Mouse (Mus musculus): ENCODE measurements around the gene Sytl3.

Sytl3 gene

GRCm38 (mm10) chr17:6755176-6755575 is 96.3 kb downstream of the Sytl3 start:
- DNase-seq (ENCODE audit: low spot score in 2 of 2), result no peak

GRCm38 (mm10) chr17:6755873-6756272 is 97.0 kb downstream of the Sytl3 start:
- peak in 1 of 2 experiments; percentile 35 for DNase-seq (ENCODE audit: low spot score in 2 of 2)

GRCm38 (mm10) chr17:6757902-6758301 is 99.0 kb downstream of the Sytl3 start:
- peak in 1 of 2 experiments; percentile 59 for DNase-seq (ENCODE audit: low spot score in 2 of 2)

GRCm38 (mm10) chr17:6758845-6759244 is 100.0 kb downstream of the Sytl3 start:
- no peak for DNase-seq (ENCODE audit: low spot score in 2 of 2)

- DNase-seq (ENCODE audit: low spot score in 2 of 2), result no peak
These were observed 100.9 kb downstream of the Sytl3 start for GRCm38 (mm10) chr17:6759717-6760292.

GRCm38 (mm10) chr17:6763513-6764226 is 104.8 kb downstream of the Sytl3 start:
- no peak for DNase-seq (ENCODE audit: low spot score in 2 of 2)

GRCm38 (mm10) chr17:6764227-6764593 is 105.3 kb downstream of the Sytl3 start:
- no peak for DNase-seq (ENCODE audit: low spot score in 2 of 2)

GRCm38 (mm10) chr17:6764730-6765129 is 105.8 kb downstream of the Sytl3 start:
- no peak for DNase-seq (ENCODE audit: low spot score in 2 of 2)

GRCm38 (mm10) chr17:6765886-6766285 is 107.0 kb downstream of the Sytl3 start:
- no peak for DNase-seq (ENCODE audit: low spot score in 2 of 2)

- no peak for DNase-seq (ENCODE audit: low spot score in 2 of 2)
These were observed 107.9 kb downstream of the Sytl3 start for GRCm38 (mm10) chr17:6766823-6767222.

GRCm38 (mm10) chr17:6767771-6768170 is 108.9 kb downstream of the Sytl3 start:
- no peak for DNase-seq (ENCODE audit: low spot score in 2 of 2)

- no peak for DNase-seq (ENCODE audit: low spot score in 2 of 2)
These were observed 109.5 kb downstream of the Sytl3 start for GRCm38 (mm10) chr17:6768301-6768788.

- DNase-seq (ENCODE audit: low spot score in 2 of 2), result no peak
These were observed 110.7 kb downstream of the Sytl3 start for GRCm38 (mm10) chr17:6769602-6770001.

GRCm38 (mm10) chr17:6771661-6772489 is 113.0 kb downstream of the Sytl3 start:
- DNase-seq (ENCODE audit: low spot score in 2 of 2), result no peak

- DNase-seq (ENCODE audit: low spot score in 2 of 2), result no peak
These were observed 113.5 kb downstream of the Sytl3 start for GRCm38 (mm10) chr17:6772490-6772773.

GRCm38 (mm10) chr17:6773249-6773966 is 114.5 kb downstream of the Sytl3 start:
- DNase-seq (ENCODE audit: low spot score in 2 of 2), result no peak

- DNase-seq (ENCODE audit: low spot score in 2 of 2), result no peak
These were observed 116.3 kb downstream of the Sytl3 start for GRCm38 (mm10) chr17:6775221-6775620.

- no peak for DNase-seq (ENCODE audit: low spot score in 2 of 2)
These were observed 116.8 kb downstream of the Sytl3 start for GRCm38 (mm10) chr17:6775671-6776070.

GRCm38 (mm10) chr17:6776123-6776522 is 117.2 kb downstream of the Sytl3 start:
- no peak for DNase-seq (ENCODE audit: low spot score in 2 of 2)

GRCm38 (mm10) chr17:6776576-6776975 is 117.7 kb downstream of the Sytl3 start:
- no peak for DNase-seq (ENCODE audit: low spot score in 2 of 2)

- no peak for DNase-seq (ENCODE audit: low spot score in 2 of 2)
These were observed 118.2 kb downstream of the Sytl3 start for GRCm38 (mm10) chr17:6777061-6777460.
